Mouse (Mus musculus): ENCODE measurements at regions not wholly inside any gene's neighbourhood (a gene's known extent, or its start where the extent isn't known, plus 50 kb on each side); places are given as distances from the start of the nearest gene placed in this dataset.
A peak's percentile ranks its signal among the peaks of the same experiment; 100 is the strongest.

DNA sequence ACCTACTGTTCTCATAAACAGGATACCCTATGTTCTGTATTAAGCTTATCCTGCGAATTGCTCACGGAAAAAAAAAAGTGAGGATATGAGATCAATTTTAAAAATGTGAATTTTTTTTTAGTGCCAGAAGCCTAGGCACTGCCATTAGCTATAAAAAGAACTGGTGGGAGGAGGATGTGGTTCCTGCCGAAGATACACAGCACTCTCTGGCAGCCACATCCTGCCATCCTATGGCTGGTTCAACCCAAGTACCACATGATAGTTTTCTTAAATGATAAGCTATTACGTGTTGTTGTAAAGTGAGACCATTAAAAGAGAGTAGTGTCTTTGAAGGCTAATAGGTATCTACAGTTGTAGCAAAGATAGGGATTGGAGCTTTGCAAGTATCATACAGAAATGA is 58.2 kb upstream of the Ppp3ca start:
- no peak for DNase-seq (ENCODE audit: low read depth, low spot score)

DNA sequence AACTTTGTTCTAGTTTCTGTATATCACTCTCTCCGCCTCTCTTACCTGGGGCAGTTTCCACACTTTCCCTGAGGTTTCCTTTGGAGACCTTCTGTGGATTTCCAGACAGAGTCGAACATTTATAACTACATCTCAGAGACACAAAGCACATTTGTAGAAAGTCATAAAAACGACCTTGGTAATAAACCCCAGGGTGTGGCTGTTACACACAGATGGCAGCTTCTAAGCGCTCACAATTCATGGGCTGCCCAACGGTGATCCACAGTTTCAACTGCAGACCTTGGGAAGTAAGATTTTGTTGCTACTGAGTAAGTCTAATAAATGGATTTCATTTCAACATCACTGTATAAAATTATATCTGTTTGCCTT is 59.4 kb upstream of the Ppp3ca start:
- no peak for DNase-seq (ENCODE audit: low read depth, low spot score)

DNA sequence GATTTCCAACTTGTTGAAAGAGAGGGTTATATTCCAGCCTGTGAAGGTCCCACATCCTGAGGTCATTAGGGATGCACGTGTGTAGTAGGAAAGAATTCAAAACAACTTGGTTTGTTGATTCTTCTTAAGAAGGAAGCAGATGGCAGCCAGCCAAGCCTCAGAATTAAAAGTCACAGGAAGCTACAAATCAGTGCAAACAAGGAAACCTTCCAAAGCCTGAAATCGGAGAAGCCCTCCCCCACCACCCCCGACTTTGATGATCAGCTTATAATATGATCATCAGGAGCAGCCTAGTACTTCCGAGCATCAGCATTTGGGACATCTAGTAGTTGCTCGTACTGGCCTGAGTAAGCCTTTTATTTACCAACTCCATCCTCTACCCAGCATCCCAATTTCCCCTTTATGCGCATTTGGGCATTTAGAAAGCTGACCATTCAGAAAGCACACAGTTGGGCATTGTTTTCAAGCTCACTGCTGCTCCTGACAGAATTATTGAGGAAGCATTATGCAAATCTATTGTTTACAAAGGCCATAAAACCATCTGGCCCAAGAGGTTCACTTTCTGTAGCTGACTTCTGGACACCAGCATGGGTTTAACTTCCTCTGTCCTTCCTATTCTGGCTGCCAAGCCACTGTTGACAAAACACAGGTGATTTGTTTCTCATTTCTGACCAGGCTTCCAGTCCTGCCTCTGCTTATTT is 59.9 kb upstream of the Ppp3ca start:
- DNase-seq (ENCODE audit: low read depth, low spot score), result peak; percentile 18

DNA sequence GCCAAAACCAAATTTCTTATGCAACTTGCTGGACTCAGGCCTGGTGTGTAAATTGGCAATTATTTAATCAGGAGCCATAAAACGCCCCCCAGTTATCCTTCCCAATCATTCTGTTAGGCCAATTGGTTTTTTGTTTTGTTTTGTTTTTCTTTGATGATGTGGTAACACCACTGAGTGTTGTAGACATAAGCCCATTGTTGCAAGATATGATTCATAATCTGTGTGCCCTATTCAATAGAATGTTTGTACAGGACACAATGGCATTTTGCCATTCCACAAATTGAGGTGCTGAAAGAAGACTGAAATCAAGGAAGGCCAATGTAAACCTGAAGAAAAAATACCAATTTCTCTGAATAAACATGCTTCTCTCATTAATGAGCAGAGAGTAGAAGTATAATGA is 68.2 kb upstream of the Ppp3ca start:
- DNase-seq (ENCODE audit: low read depth, low spot score), result no peak

- DNase-seq (ENCODE audit: low read depth, low spot score), result no peak
These were observed 86.0 kb upstream of the Ppp3ca start for GRCm38 (mm10) chr3:136583937-136584336.

GRCm38 (mm10) chr3:136578016-136578415 is 91.9 kb upstream of the Ppp3ca start:
- no peak for DNase-seq (ENCODE audit: low read depth, low spot score)

DNA sequence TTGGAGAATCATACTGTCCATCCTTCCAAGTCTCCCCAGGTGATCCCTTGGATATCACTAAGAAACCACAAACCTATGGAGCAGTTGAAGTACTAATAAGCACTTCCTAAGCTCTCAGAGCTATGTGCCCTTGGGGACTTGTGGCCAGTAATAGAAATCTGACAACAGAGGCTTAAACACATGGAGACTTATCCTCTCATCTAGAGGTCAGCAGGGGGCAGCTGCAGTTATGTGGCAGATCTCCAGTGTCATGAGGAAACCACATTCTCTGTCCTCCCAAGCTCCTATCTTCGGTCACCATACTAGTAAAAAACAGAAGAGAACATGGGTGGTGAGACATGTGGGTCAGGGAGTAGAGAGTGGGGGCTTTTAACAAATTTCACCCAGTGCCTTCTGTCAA is 99.4 kb upstream of the Ppp3ca start:
- no peak for DNase-seq (ENCODE audit: low read depth, low spot score)

DNA sequence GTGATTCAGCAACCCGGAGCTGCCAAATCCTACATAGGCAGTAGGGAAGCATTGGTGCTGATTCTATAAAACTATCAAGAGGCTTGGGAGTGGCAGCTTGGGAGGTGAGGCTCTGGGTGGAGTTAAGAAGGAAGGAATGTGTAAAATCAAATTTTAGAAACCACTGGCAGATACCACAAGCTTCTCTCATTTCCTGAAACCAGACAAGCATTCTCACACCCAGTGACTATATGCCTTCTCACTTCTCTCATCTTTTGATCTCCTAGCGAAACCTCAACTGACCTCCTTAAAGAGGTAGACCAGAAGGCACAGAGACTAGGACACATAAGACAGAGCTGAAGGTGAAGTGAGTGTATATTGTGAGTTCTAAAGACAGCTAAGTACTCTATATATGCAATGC is 113.4 kb upstream of the Ppp3ca start:
- DNase-seq (ENCODE audit: low read depth, low spot score), result no peak

DNA sequence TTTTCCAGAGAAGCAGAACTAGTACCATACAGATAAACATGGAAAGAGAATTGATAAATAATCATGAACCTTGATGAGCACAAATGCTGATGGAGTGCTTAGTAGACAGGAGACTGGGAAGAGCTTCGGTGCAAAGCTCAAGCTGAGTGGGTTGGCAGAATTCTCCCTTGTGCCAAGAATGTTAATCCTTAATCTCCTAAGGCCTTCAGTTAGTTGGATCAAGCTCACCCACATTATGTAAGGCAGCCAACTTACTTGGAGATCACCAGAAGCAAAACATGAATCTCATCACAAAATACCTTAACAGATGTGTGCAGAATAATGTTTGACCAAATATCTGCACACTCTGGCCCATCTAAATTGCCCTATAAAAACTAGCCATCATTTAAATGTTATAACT is 120.5 kb upstream of the Ppp3ca start:
- DNase-seq (ENCODE audit: low read depth, low spot score), result no peak

DNA sequence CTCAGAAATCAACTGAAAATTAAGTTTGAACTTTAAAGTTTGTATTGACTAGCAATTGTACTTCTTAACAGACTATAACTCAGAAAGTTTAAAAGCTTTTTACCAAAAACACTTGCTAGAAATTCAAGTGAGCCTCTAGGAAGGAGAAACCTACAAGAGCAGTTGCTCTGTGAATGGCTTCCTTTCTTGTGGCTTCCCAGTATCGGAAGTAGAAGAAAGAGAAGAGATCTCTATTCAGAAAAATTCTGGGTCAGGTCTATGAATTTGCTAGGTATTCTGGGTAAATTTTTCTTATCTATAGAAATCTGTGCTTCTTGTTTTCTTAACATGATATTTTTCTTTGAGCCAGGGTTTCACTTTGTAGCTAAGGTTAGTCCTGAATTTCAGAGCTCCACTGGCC is 138.3 kb upstream of the Ppp3ca start:
- DNase-seq (ENCODE audit: low read depth, low spot score), result no peak

DNA sequence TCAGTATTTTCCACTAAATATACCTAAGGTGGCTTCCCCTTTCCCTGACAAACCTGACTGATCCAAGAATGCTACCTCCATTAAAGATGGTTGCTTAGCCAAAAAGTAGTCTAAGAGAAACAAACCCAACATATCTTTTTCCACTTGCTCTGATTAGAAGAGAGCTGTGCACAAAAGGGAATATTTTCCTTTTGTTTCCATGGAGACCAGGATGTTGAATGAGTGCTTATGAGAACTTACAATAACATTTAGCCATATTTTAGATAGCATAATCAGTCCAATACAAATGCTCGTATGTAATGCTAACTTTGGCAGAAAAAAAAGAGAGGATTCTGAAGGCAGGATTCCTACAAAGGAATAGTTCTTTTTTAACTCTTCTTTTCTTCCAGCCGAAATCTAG is 161.3 kb upstream of the Ppp3ca start:
- DNase-seq (ENCODE audit: low read depth, low spot score), result no peak

- DNase-seq (ENCODE audit: low read depth, low spot score), result no peak
These were observed 162.9 kb upstream of the Ppp3ca start for GRCm38 (mm10) chr3:136507070-136507469.

DNA sequence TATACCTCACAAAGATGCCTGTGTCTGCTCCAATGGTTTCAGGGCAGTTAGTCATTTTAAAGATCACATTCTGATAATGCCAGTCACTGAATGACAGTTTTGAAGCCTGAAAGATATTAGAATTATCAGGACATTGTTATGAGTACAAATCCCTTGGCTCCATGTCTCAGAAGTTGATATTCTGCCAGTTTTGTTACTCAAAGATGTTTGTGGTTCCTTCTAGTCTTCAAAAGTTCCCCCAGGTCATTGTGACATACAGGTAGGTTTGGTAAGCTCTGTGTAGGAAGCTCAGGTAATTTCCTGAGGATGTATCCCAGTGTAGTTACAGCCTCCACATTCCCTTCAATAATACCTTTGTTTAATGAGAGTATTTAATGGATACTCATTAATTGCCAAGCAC is 169.0 kb upstream of the Bank1 start:
- no peak for DNase-seq (ENCODE audit: low read depth, low spot score)

DNA sequence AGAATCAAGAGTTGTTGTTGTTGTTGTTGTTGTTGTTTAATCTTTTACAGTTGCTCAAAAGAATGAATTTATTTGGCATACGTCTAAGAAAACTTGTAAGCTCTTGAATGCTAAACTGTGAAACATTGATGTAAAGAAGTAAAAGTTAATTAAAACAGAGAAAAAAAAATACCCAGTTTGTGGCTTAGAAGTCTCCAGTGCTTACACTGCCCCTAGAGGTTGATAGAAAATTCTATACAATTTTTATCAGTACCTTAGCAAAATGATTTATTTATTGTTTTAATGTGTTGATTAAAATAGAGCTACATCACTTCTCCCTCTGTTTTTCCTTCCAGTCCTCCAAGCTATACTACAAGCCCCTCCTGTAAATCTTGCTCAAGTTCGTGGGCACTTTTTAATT is 165.8 kb upstream of the Bank1 start:
- no peak for DNase-seq (ENCODE audit: low read depth, low spot score)

DNA sequence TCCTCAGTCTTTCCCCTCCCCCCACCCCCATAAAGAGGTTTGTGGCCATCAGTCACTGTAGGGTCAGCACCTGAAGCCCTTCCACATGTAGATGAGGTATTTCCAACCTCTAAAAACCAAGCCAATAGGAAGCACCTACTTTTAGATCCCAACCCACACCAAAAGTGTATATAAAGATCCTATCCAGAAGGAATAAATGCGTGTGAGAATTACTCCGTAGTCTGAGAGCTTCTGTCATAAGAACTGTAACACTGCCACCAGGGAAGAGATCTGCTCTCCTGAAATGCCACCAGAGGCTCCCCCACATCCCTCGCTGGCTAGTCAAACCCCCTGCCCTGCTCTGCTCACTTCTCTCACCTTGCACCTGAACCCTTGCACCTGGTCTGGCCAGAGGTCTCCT is 145.8 kb upstream of the Bank1 start:
- DNase-seq (ENCODE audit: low read depth, low spot score), result no peak

DNA sequence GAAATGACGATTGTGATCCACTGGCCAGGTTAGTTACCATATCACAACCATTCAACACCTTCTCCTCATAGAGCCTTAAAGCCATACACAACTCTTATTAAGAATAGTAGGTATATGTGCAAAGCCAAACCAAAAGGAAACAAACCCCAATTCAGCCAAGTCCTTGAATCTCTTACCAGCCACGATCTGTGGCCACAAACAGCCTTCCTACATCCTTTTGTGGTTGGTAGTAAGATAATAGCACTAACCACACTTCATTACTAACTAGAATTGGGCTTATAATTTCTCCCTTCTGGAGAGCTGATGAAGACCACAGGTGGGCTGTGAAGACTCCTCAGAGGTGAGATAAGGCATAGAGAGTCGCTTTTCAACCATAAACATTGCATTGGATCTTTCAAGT is 136.9 kb upstream of the Bank1 start:
- DNase-seq (ENCODE audit: low read depth, low spot score), result no peak

DNA sequence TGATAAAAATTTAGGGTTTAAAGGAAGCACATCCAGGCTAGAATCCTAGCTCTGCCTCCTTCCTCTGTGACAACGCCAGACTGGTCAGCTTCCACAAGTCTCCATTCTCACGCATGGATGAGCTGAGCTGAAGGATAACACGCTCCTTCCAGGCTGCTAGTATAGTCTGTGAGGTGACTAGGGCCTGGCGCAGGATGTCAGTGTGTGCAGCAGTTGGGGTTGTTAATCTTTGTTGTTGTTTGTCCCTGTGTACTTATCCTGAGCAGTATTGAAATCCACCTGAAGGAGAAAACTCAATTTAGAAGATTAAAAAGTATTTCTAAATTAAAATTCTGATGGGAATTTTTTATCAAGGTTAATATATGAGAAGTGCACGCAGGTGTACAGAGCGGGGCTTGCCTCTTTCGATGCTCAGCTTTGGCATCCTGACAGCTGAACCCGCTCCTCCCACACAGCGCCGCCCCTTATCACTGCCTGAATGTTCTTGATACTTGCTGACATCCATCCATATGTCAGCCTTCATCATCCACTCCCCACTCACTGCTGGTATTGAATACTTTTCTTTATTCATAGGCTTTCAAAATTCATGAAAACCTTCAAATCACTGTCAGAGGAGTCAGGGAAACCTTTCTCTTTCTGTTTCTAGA is 130.7 kb upstream of the Bank1 start:
- DNase-seq (ENCODE audit: low read depth, low spot score), result no peak

DNA sequence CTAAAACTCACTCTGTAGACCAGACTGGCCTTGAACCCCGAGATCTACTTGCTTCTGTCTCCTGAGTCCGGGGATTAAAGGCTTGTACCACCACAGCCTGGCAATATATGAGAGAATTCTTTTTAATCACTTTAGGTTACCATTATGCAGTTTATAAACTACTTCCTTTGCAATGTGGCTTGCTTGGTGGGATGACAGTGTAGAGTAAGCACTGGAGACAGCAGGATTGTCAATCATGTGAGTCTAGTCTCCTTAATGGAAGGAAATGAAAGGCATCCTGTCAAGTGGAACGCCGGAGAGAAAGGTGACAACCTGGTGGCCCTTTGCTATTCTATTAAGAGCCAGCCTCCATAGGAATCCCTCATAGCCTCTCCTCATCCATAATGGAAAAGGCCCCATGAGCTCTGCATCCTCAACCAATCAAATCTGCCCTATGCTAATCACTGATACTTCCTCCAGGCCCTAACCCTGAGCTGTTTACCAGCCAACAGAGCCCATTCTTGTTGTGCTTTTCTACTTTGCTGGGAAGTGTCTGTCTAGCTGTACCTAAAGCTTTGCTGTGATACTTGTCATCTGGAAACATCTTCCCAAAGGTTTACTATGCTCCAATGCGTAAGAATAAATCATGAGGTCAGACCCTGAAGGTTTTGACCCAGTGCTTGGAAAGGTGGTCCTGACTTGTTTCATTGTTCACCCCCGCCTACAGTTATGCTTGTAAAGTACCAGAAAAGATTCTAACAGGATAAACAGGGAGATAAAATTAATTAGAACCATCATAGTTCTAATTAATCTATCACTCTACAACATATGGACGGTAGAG is 130.0 kb upstream of the Bank1 start:
- DNase-seq (ENCODE audit: low read depth, low spot score), result no peak

DNA sequence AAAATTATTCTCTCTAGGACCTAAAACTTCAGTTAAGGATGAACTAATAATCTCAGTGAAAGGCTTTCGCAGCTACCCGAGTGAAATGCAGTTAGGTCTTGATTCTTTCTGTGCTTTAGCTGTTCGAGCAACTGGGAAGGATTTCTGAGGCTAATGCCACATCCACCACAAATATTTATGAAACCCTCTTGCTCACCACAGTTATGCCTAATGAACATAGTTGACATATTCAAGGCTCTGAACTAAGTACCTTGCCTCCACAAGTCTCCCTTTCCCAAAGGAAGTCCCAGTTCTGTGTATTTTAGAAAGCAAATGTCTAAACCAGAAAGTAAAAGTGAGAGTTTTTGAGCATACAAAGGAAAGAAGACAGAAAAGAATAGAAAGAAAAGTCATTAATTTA is 129.1 kb upstream of the Bank1 start:
- no peak for DNase-seq (ENCODE audit: low read depth, low spot score)

DNA sequence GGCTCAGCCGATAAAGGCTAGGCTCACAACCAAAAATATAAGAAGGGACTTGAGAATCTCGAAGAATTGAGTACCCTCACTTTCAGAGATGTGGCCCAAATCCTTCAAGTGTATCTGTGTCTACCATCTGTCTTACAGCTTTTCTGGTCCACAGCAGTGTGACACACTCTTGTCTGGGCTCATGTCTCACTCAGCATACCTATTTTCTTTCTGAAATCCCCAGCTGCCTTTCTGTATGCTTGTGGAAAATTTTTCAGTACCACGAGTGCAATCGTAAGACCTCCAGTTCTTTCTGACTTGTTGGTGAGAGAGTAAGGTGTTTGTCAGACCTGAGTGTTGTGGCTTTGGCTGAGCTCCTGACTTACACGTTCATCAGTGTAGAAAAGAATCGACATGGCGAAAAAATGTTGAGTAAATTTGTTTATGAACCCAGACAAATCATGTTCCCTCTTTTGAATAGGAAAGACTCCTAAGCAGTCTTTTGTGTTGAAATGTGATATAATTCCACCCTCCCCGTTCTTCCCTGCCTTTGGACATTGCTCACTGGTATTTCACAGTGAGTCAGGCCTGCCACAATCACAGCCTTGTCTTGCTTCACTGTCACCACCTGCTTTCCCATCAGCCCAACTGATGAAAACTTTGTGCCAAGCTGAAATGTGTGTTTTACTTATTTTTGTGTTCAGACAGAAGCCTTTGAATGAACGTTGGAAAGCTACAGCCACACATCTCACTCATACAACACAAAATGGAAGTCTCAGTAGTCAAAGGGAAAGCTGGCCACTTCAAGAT is 125.3 kb upstream of the Bank1 start:
- no peak for DNase-seq (ENCODE audit: low read depth, low spot score)

GRCm38 (mm10) chr3:136450361-136450895 is 124.6 kb upstream of the Bank1 start:
- no peak for DNase-seq (ENCODE audit: low read depth, low spot score)

GRCm38 (mm10) chr3:136449364-136449763 is 123.5 kb upstream of the Bank1 start:
- DNase-seq (ENCODE audit: low read depth, low spot score), result no peak
